Mouse (Mus musculus) NIH3T3 (cell line): ENCODE measurements around the gene Pmm1.
"Not testable (repeated sequence)": the region's sequence is repeated elsewhere in the genome, so short reads cannot be mapped to it uniquely, and the experiment has no call there.

Experiments used
- DNase-seq: peaks from one replicate; pipeline ENCODE4 v3.0.0-alpha.2; 2012; ENCODE audit warnings: low read depth

Gene Pmm1

DNA sequence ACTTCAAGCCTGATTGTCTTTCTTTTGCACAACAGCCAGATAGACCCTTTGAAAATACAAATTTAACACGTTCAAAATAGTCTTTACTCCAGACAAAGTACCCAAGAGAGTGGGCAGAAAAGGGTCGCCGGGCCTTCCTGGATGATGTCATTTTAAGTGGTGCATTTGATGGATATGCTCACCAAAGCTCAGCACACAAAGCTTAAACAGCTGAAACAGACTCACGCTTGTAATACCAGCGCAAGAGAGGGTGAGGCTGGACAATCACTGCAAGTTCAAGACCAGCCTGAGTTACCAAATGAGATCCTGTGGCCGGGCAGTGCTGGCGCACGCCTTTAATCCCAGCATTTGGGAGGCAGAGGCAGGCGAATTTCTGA is 34.3 kb downstream of the Pmm1 start:
- DNase-seq, result no peak

DNA sequence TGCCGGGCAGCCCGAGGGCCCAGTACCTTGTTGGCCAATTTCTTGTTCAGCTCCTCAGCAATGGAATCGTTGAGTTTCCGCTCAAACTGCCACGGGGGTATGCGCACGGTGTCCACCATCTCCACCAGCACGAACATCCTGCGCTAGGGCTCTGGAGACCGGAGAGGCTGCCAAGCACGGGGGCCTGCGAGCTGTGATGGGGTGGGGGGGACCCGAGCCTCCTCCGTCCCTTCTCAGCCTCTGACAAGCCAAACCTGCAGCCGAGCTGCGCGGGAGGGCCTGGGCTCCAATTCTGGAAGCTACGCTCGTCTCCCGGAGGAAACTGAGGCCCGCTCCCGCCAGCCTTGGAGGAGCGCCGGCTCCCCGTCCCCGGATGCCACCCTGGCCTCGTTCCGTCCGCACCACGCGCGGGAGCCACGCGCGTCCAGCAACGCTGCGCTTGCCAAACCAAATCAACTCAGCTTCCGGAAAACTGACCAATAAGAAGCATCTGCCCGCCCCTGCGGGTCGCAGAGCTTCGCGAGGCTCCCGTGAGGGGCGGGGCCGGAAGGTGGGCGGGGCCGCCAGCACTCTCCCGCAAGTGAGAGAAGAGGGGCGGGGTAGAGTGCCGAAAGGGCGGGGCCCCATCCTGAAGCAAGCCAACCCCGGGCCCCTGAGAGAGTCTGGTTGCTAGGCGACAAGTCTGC is 34.8 kb downstream of the Pmm1 start, which contains the start of gene Polr3h:
Gene Polr3h, minus strand, starts transcription at position 481 of the 686 bp plus-strand sequence.
- peak; percentile 98 for DNase-seq

GRCm38 (mm10) chr15:81924933-81925332 is 35.8 kb downstream of the Pmm1 start:
- no peak for DNase-seq

- no peak for DNase-seq
Observed at GRCm38 (mm10) chr15:81921255-81921654, 39.5 kb downstream of the Pmm1 start.

DNA sequence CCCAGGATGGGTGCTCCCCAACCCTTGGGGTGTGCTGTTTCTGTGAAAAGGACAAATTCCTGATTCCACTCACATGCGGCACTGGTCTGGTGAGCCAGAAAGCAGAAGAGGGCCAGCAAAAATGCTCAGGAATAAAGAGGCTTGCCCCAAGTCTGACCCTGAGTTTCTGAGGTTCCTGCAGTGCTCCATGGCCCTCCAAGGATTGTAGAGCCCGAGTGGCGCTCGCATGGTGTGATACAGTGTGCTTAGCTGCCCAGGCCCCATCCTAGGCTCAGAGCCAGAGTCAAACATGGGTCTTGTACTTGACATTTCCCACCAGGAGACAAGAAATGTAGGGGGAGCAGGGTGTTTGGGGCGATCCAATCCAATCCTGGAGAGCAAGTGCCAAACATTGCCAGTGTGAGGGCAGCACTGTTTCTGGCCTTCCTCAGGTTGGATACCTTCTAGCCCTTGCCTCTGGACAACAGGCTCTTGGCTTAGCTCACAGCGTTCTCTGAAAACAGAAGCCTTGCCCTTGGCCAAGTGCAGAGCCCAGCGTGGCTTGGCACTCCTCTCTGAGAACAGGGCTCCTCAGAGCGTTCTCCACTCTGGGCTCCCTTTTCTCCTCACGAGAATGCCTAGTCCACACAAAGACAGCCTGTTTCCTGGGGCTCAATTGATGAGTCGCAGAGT is 40.0 kb downstream of the Pmm1 start:
- no peak for DNase-seq

DNA sequence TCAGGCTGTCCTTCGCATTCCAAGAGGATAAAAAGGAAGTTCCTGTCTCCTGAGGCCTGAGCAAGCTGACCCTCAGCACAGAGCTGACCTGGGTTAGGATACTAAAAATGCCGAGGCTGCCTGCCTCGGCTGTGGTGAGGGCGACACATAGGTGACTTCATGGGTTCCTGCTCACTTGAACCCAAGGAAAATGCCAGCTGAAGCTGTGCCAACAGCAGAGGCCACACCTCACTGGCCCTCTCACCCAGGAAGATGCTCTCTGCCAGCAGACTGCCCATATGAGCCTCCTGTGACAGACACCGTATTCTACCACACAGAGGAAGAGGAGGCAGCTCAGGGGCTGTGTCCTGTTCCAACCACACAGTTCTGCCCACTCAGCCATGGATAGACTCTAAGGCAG is 41.7 kb downstream of the Pmm1 start:
- peak; percentile 17 for DNase-seq

GRCm38 (mm10) chr15:81917621-81918463 is 42.9 kb downstream of the Pmm1 start:
- peak; percentile 82 for DNase-seq

GRCm38 (mm10) chr15:81917201-81917600 is 43.5 kb downstream of the Pmm1 start:
- no peak for DNase-seq

- DNase-seq, result no peak
Observed at GRCm38 (mm10) chr15:81915663-81916062, 45.1 kb downstream of the Pmm1 start.

- DNase-seq, result no peak
Observed at GRCm38 (mm10) chr15:81914668-81915067, 46.1 kb downstream of the Pmm1 start.

- DNase-seq, result peak; percentile 17
Observed at GRCm38 (mm10) chr15:81912498-81912897, 48.2 kb downstream of the Pmm1 start.

GRCm38 (mm10) chr15:81908767-81909166 is 52.0 kb downstream of the Pmm1 start:
- DNase-seq, result not testable (repeated sequence)

GRCm38 (mm10) chr15:81907953-81908352 is 52.8 kb downstream of the Pmm1 start:
- DNase-seq, result no peak

DNA sequence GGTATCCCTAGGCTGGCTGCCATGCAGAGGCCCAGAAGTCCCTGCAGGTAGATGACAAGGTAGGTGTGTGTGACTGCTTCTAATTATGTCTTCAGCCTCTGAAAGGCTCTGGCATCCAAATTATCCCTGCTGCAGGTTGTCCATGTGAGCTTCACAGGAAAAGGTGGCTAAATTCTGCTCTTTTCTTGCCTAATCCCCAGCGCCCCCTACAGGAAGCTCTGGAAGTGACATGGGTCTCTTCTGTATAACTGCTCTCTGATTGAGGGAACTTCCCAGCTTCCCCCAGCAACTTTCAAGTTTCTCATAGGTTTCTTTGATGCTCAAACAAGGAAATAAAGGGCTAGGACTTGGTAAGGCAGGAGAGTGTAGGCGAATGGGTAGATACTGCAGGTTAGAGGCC is 55.8 kb downstream of the Pmm1 start:
- peak; percentile 83 for DNase-seq
